Mouse (Mus musculus) midbrain, postnatal 0 days (tissue): ENCODE data around the gene Cdh20. TPM values are rescaled to one million over a fixed set of nuclear protein-coding genes. Genes with fewer than 3 reads are reported as not detected.

ENCODE experiments used
- ATAC-seq: fragments of 200-750 bp; cut with Nextera tagmentation; 2 replicates; pipeline ENCODE4 v1.8.0; 2017; ENCODE audit warnings: moderate number of reproducible peaks, mild to moderate bottlenecking, moderate TSS enrichment, moderate library complexity; ENCODE audit not compliant: low FRiP score
- DNase-seq: peaks from one replicate; pipeline ENCODE4 v3.0.0-alpha.2; 2015; ENCODE audit warnings: low spot score
- H3K27ac ChIP-seq: fragments of 300-500 bp; sonication (generic); 2 replicates; pipeline ENCODE4 v1.5.1; 2014; ENCODE audit warnings: low read depth, mild to moderate bottlenecking, low read length, mixed read lengths
- H3K27me3 ChIP-seq: fragments of 300-500 bp; sonication (generic); 2 replicates; pipeline ENCODE4 v1.6.1; 2014; ENCODE audit warnings: low read length, control low read depth, mixed read lengths; ENCODE audit not compliant: insufficient read depth
- H3K36me3 ChIP-seq: fragments of 300-500 bp; sonication (generic); 2 replicates; pipeline ENCODE4 v1.6.1; 2014; ENCODE audit warnings: low read length, control low read depth, mixed read lengths; ENCODE audit not compliant: insufficient read depth
- H3K4me1 ChIP-seq: fragments of 300-500 bp; sonication (generic); 2 replicates; pipeline ENCODE4 v1.6.1; 2014; ENCODE audit warnings: mild to moderate bottlenecking, control low read depth, antibody characterized with exemption, low read length, mixed read lengths; ENCODE audit not compliant: insufficient read depth
- H3K4me2 ChIP-seq: fragments of 300-500 bp; sonication (generic); 2 replicates; pipeline ENCODE4 v1.6.1; 2014; ENCODE audit warnings: low read depth, mild to moderate bottlenecking, low read length, mixed read lengths; ENCODE audit not compliant: poor library complexity, severe bottlenecking
- H3K4me3 ChIP-seq: fragments of 300-500 bp; sonication (generic); 2 replicates; pipeline ENCODE4 v1.5.1; 2014; ENCODE audit warnings: low read depth, mild to moderate bottlenecking, low read length, moderate library complexity
- H3K9ac ChIP-seq: fragments of 300-500 bp; sonication (generic); replicated peaks from 2 replicates; pipeline ENCODE4 v1.6.1; 2014; ENCODE audit warnings: mild to moderate bottlenecking, low read length, moderate library complexity, mixed read lengths; ENCODE audit not compliant: poor library complexity, severe bottlenecking
- H3K9me3 ChIP-seq: fragments of 300-500 bp; sonication (generic); 2 replicates; pipeline ENCODE4 v1.6.1; 2016; ENCODE audit warnings: low read length, control low read depth
- CTCF ChIP-seq: IDR thresholded peaks from 2 replicates; pipeline ENCODE4 v1.5.1; 2016; ENCODE audit warnings: antibody characterized with exemption, mild to moderate bottlenecking
- WGBS: fragments of 180-500 bp; shearing (Covaris S2); extraction: QIAGEN DNeasy Blood & Tissue Kit; methylation state at CpG from one replicate; pipeline ENCODE4 v1.1.7; 2014; 5-methylcytosine and 5-hydroxymethylcytosine counted together
- polyA plus RNA-seq: library from polyadenylated mRNA; unstranded; fragments of >200 nt; fragmentation: Nextera tagmentation; extraction: Ambion mirVana; gene quantifications from 2 replicates; pipeline ENCODE4 v1.2.1, GENCODE M21; 2015
- total RNA-seq: library from RNA; depleted of rRNA; stranded (reverse); fragments of >200 nt; gene quantifications from 2 replicates; pipeline ENCODE4 v1.2.3, GENCODE M21; 2014

The Cdh20 gene
- total and polyA plus RNA-seq, 2 experiments from 2014 or later = 2.9 to 10.9 TPM

- no peak overlapping the region for H3K4me3 ChIP-seq
- peak overlapping the region; percentile 22 for H3K4me2 ChIP-seq
- no peaks in the 10 kb centered on the region for H3K4me1 ChIP-seq
- no peak for TF ChIP-seq CTCF
- peak; percentile 74 for DNase-seq
- no peaks in the 10 kb centered on the region for H3K36me3 ChIP-seq
- H3K9me3 ChIP-seq = no peaks in the 10 kb centered on the region
- no peak for ATAC-seq
- no peak overlapping the region for H3K27ac ChIP-seq
- no peak overlapping the region for H3K9ac ChIP-seq
- 55% methylated on average over 4 of the region's 4 CpGs for WGBS
- H3K27me3 ChIP-seq = no peaks in the 10 kb centered on the region
These were observed 3.6 kb downstream of the Cdh20 start for GRCm38 (mm10) chr1:104771937-104772336.

GRCm38 (mm10) chr1:104773207-104773606 lies 4.9 kb downstream of the Cdh20 start:
- 93% methylated on average over 2 of the region's 2 CpGs for WGBS

GRCm38 (mm10) chr1:104793488-104793887 lies 25.2 kb downstream of the Cdh20 start:
- no peak for TF ChIP-seq CTCF
- Histone ChIP-seq H3K4me3 (no peak overlapping the region), H3K9me3 (no peaks in the 10 kb centered on the region), H3K27me3 (no peaks in the 10 kb centered on the region), H3K27ac (no peak overlapping the region), H3K4me2 (no peak overlapping the region), H3K36me3 (no peaks in the 10 kb centered on the region), H3K4me1 (no peaks in the 10 kb centered on the region), H3K9ac (no peak overlapping the region)
- 36% methylated on average over 3 of the region's 3 CpGs for WGBS
- ATAC-seq = no peak
- no peak for DNase-seq

More at GRCm38 (mm10) chr1:104773207-104773606, 4.9 kb downstream of the Cdh20 start:
- no peaks in the 10 kb centered on the region for H3K27me3 ChIP-seq
- no peak overlapping the region for H3K4me3 ChIP-seq
- DNase-seq (no peak), ATAC-seq (no peak)
- no peaks in the 10 kb centered on the region for H3K4me1 ChIP-seq
- no peak for TF ChIP-seq CTCF
- H3K9me3 ChIP-seq = no peaks in the 10 kb centered on the region
- H3K4me2 ChIP-seq = no peak overlapping the region
- no peak overlapping the region for H3K27ac ChIP-seq
- no peaks in the 10 kb centered on the region for H3K36me3 ChIP-seq
- no peak overlapping the region for H3K9ac ChIP-seq

DNA sequence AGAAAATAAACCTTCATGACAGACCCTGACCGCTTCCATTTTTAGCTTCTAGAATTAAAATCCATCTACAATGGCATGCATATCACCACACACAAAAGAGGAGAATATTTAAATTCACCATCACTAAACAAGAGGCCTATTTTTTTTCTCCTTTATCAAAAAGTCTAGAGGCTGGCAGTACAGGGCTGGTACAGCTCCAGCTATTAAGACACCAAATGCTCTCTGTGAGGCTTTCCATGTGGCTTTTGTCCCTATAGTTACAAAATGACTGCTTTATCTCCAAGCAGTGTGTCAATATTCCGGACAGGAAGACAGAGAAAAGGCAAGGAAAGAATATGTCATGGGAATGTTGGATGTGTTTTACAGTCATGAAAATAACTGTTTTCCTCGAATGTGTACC lies 27.8 kb downstream of the Cdh20 start:
- no peak overlapping the region for H3K4me3 ChIP-seq
- 40% methylated on average over 3 of the region's 3 CpGs for WGBS
- TF ChIP-seq CTCF = no peak
- no peaks in the 10 kb centered on the region for H3K36me3 ChIP-seq
- H3K9me3 ChIP-seq = no peaks in the 10 kb centered on the region
- H3K9ac ChIP-seq = no peak overlapping the region
- no peaks in the 10 kb centered on the region for H3K27me3 ChIP-seq
- no peak overlapping the region for H3K27ac ChIP-seq
- H3K4me2 ChIP-seq = no peak overlapping the region
- H3K4me1 ChIP-seq = no peaks in the 10 kb centered on the region
- DNase-seq (no peak), ATAC-seq (no peak)

- Histone ChIP-seq H3K9me3 (no peaks in the 10 kb centered on the region), H3K9ac (no peak overlapping the region), H3K4me1 (no peaks in the 10 kb centered on the region), H3K4me3 (no peak overlapping the region), H3K4me2 (no peak overlapping the region), H3K27me3 (no peaks in the 10 kb centered on the region), H3K36me3 (no peaks in the 10 kb centered on the region), H3K27ac (no peak overlapping the region)
- TF ChIP-seq CTCF = no peak
- ATAC-seq = no peak
- WGBS = 82% methylated on average over 4 of the region's 4 CpGs
- no peak for DNase-seq
These were observed 28.8 kb downstream of the Cdh20 start for GRCm38 (mm10) chr1:104797139-104797538.

- no peak overlapping the region for H3K27ac ChIP-seq
- H3K4me1 ChIP-seq = no peaks in the 10 kb centered on the region
- no peak overlapping the region for H3K4me3 ChIP-seq
- TF ChIP-seq CTCF = no peak
- no peak overlapping the region for H3K4me2 ChIP-seq
- no peak overlapping the region for H3K9ac ChIP-seq
- WGBS = 97% methylated on average over 6 of the region's 6 CpGs
- no peak for ATAC-seq
- no peaks in the 10 kb centered on the region for H3K9me3 ChIP-seq
- no peak for DNase-seq
- H3K27me3 ChIP-seq = no peaks in the 10 kb centered on the region
- H3K36me3 ChIP-seq = no peaks in the 10 kb centered on the region
These were observed 36.4 kb downstream of the Cdh20 start for GRCm38 (mm10) chr1:104804746-104805145.
